Mouse (Mus musculus) left cerebral cortex, postnatal 4 days (tissue): ENCODE results near the gene Ifngr2. TPM values are rescaled to one million over a fixed set of nuclear protein-coding genes. Genes with fewer than 3 reads are reported as not detected.
A peak's percentile ranks its signal among the peaks of the same experiment; 100 is the strongest.
"Not testable (repeated sequence)": the region's sequence is repeated elsewhere in the genome, so short reads cannot be mapped to it uniquely, and the experiment has no call there.

Experiments
- DNase-seq: peaks from one replicate; pipeline ENCODE4 v3.0.0-alpha.2; 2022
- intact Hi-C: fragments of 180-260 bp; cut with DNase I; formaldehyde crosslinking; loops from one replicate; pipeline ENCODE4 v1.15.1; 2025
- total RNA-seq, 2 experiments: library from RNA; stranded (reverse); gene quantifications; 2 replicates each; pipeline ENCODE4 v1.2.3; 2021

Gene Ifngr2
- 10 to 100 TPM; 88.8 to 89.4 TPM for total RNA-seq

GRCm38 (mm10) chr16:91546836-91547741, at the start of gene Ifngr2:
Ifngr2 (plus strand) TSS chr16:91547072.
- intact Hi-C loops, result no loop called here

GRCm38 (mm10) chr16:91498041-91498440, 48.8 kb upstream of the Ifngr2 start:
- intact Hi-C loops, result no loop called here
- DNase-seq, result no peak

More at GRCm38 (mm10) chr16:91546836-91547741, at the start of gene Ifngr2:
- DNase-seq, result peak; percentile 61

- DNase-seq, result no peak
- intact Hi-C loops, result no loop called here
Observed at GRCm38 (mm10) chr16:91504701-91505100, 42.2 kb upstream of the Ifngr2 start.

GRCm38 (mm10) chr16:91505116-91505601, 41.7 kb upstream of the Ifngr2 start:
- DNase-seq, result peak; percentile 66
- intact Hi-C loops, result no loop called here

- DNase-seq, result no peak
- intact Hi-C loops, result no loop called here
Observed at GRCm38 (mm10) chr16:91506396-91506795, 40.5 kb upstream of the Ifngr2 start.

- peak; percentile 78 for DNase-seq
- intact Hi-C loops, result loop anchor here (2.0 to 5.0 kb wide), 2 partner anchors 49 to 70 kb away; no protein-coding TSS in a partner anchor
Observed at GRCm38 (mm10) chr16:91512161-91512787, 34.6 kb upstream of the Ifngr2 start.

GRCm38 (mm10) chr16:91513099-91513498, 33.8 kb upstream of the Ifngr2 start:
- intact Hi-C loops, result loop anchor here (2.0 to 5.0 kb wide), 2 partner anchors 48 to 69 kb away; no protein-coding TSS in a partner anchor
- no peak for DNase-seq

- intact Hi-C loops, result no loop called here
- DNase-seq, result no peak
Observed at GRCm38 (mm10) chr16:91517020-91517419, 29.9 kb upstream of the Ifngr2 start.

- intact Hi-C loops, result no loop called here
- no peak for DNase-seq
Observed at GRCm38 (mm10) chr16:91522040-91522439, 24.8 kb upstream of the Ifngr2 start.

GRCm38 (mm10) chr16:91522479-91523309, 24.2 kb upstream of the Ifngr2 start:
- DNase-seq, result no peak
- intact Hi-C loops, result no loop called here

- DNase-seq, result no peak
- intact Hi-C loops, result no loop called here
Observed at GRCm38 (mm10) chr16:91524206-91524605, 22.7 kb upstream of the Ifngr2 start.

- intact Hi-C loops, result no loop called here
- DNase-seq, result no peak
Observed at GRCm38 (mm10) chr16:91526274-91526673, 20.6 kb upstream of the Ifngr2 start.

GRCm38 (mm10) chr16:91527051-91527450, 19.8 kb upstream of the Ifngr2 start:
- DNase-seq, result no peak
- intact Hi-C loops, result no loop called here

- intact Hi-C loops, result no loop called here
- DNase-seq, result no peak
Observed at GRCm38 (mm10) chr16:91527500-91527899, 19.4 kb upstream of the Ifngr2 start.

GRCm38 (mm10) chr16:91528578-91528977, 18.3 kb upstream of the Ifngr2 start:
- intact Hi-C loops, result no loop called here
- peak; percentile 30 for DNase-seq

GRCm38 (mm10) chr16:91530830-91531229, 16.0 kb upstream of the Ifngr2 start:
- intact Hi-C loops, DNase-seq: not testable (repeated sequence)

- DNase-seq, result no peak
Observed at GRCm38 (mm10) chr16:91531856-91532255, 15.0 kb upstream of the Ifngr2 start.

GRCm38 (mm10) chr16:91532429-91532828, 14.4 kb upstream of the Ifngr2 start:
- intact Hi-C loops, result no loop called here
- no peak for DNase-seq

More at GRCm38 (mm10) chr16:91531856-91532255, 15.0 kb upstream of the Ifngr2 start:
- intact Hi-C loops, result no loop called here

- no peak for DNase-seq
Observed at GRCm38 (mm10) chr16:91533097-91534001, 13.5 kb upstream of the Ifngr2 start.

GRCm38 (mm10) chr16:91534477-91534876, 12.4 kb upstream of the Ifngr2 start:
- intact Hi-C loops, result no loop called here
- DNase-seq, result peak; percentile 34

More at GRCm38 (mm10) chr16:91533097-91534001, 13.5 kb upstream of the Ifngr2 start:
- intact Hi-C loops, result no loop called here
